Mouse (Mus musculus) adrenal gland (tissue): ENCODE measurements at regions not wholly inside any gene's neighbourhood (a gene's known extent, or its start where the extent isn't known, plus 50 kb on each side); places are given as distances from the start of the nearest gene placed in this dataset.

ENCODE experiments used
- intact Hi-C: fragments of 180-260 bp; cut with DNase I; formaldehyde crosslinking; loops from one replicate; pipeline ENCODE4 v1.15.1; 2025

- intact Hi-C loops = no loop called here
These were observed 75.6 kb upstream of the Pgrmc2 start for GRCm38 (mm10) chr3:41158314-41158973.

GRCm38 (mm10) chr3:41157428-41157827 lies 74.6 kb upstream of the Pgrmc2 start:
- intact Hi-C loops = no loop called here

GRCm38 (mm10) chr3:41156562-41156961 lies 73.7 kb upstream of the Pgrmc2 start:
- intact Hi-C loops = no loop called here

GRCm38 (mm10) chr3:41155132-41155760 lies 72.4 kb upstream of the Pgrmc2 start:
- intact Hi-C loops = no loop called here

- intact Hi-C loops = no loop called here
These were observed 71.6 kb upstream of the Pgrmc2 start for GRCm38 (mm10) chr3:41154402-41154801.

GRCm38 (mm10) chr3:41151989-41152388 lies 69.1 kb upstream of the Pgrmc2 start:
- intact Hi-C loops = no loop called here

- intact Hi-C loops = no loop called here
These were observed 57.5 kb upstream of the Pgrmc2 start for GRCm38 (mm10) chr3:41140391-41140790.

GRCm38 (mm10) chr3:41137931-41138330 lies 55.1 kb upstream of the Pgrmc2 start:
- intact Hi-C loops = no loop called here

GRCm38 (mm10) chr3:41132889-41133288 lies 50.0 kb upstream of the Pgrmc2 start:
- intact Hi-C loops = no loop called here
